Mouse (Mus musculus): ENCODE results near the gene Nfib. TPM values are rescaled to one million over a fixed set of nuclear protein-coding genes. Genes with fewer than 3 reads are reported as not detected.
"Not testable (repeated sequence)": the region's sequence is repeated elsewhere in the genome, so short reads cannot be mapped to it uniquely, and the experiment has no call there.

The Nfib gene
- polyA plus RNA-seq, 1 experiment from 2014 or later: 60.0 TPM

GRCm38 (mm10) chr4:82272099-82272498 lies 433.5 kb downstream of the Nfib start:
- WGBS: 55% methylated on average over 4 of the region's 4 CpGs
- peak overlapping the region; percentile 68 for H3K27ac ChIP-seq
- no peaks in the 10 kb centered on the region for H3K36me3 ChIP-seq
- H3K4me3 ChIP-seq: no peak overlapping the region
- H3K9me3 ChIP-seq (replicated peaks): no peaks in the 10 kb centered on the region
- no peak overlapping the region for H3K9ac ChIP-seq
- peaks cover 22% of the 10 kb centered on the region for H3K4me1 ChIP-seq (replicated peaks)
- H3K4me2 ChIP-seq: no peak overlapping the region
- H3K27me3 ChIP-seq: no peaks in the 10 kb centered on the region
- ATAC-seq (replicated peaks; ENCODE audit: insufficient number of reproducible peaks, insufficient read depth, low FRiP score, low read depth): no peak

GRCm38 (mm10) chr4:82271547-82271946 lies 434.0 kb downstream of the Nfib start:
- H3K27me3 ChIP-seq: no peaks in the 10 kb centered on the region
- no peaks in the 10 kb centered on the region for H3K36me3 ChIP-seq
- 60% methylated on average over 3 of the region's 3 CpGs for WGBS
- no peak overlapping the region for H3K9ac ChIP-seq
- no peak overlapping the region for H3K4me3 ChIP-seq
- H3K4me1 ChIP-seq (replicated peaks): peaks cover 22% of the 10 kb centered on the region
- peak overlapping the region; percentile 68 for H3K27ac ChIP-seq
- no peaks in the 10 kb centered on the region for H3K9me3 ChIP-seq (replicated peaks)
- no peak overlapping the region for H3K4me2 ChIP-seq
- ATAC-seq (replicated peaks; ENCODE audit: insufficient number of reproducible peaks, insufficient read depth, low FRiP score, low read depth): no peak

GRCm38 (mm10) chr4:82267832-82268778 lies 437.4 kb downstream of the Nfib start:
- H3K4me1 ChIP-seq (replicated peaks): peaks cover 30% of the 10 kb centered on the region
- ATAC-seq (replicated peaks; ENCODE audit: insufficient number of reproducible peaks, insufficient read depth, low FRiP score, low read depth): no peak

GRCm38 (mm10) chr4:82266066-82266619 lies 439.4 kb downstream of the Nfib start:
- Histone ChIP-seq H3K4me2 (peak overlapping the region; percentile 18; the same call in 1 of the 2 replicates), H3K9me3 (replicated peaks) (no peaks in the 10 kb centered on the region), H3K36me3 (no peaks in the 10 kb centered on the region), H3K4me3 (no peak overlapping the region), H3K9ac (no peak overlapping the region; the same call in 1 of the 2 replicates), H3K27me3 (no peaks in the 10 kb centered on the region), H3K27ac (peak overlapping the region; percentile 78), H3K4me1 (replicated peaks) (peaks cover 18% of the 10 kb centered on the region)
- 13% methylated on average over 4 of the region's 4 CpGs for WGBS
- ATAC-seq (replicated peaks; ENCODE audit: insufficient number of reproducible peaks, insufficient read depth, low FRiP score, low read depth): peak; percentile 72; the same call in 1 of the 2 replicates

More at GRCm38 (mm10) chr4:82267832-82268778, 437.4 kb downstream of the Nfib start:
- Histone ChIP-seq H3K27me3 (no peaks in the 10 kb centered on the region), H3K9me3 (replicated peaks) (no peaks in the 10 kb centered on the region), H3K4me3 (no peak overlapping the region), H3K4me2 (no peak overlapping the region), H3K9ac (no peak overlapping the region), H3K27ac (no peak overlapping the region), H3K36me3 (no peaks in the 10 kb centered on the region)
- 69% methylated on average over 14 of the region's 14 CpGs for WGBS

GRCm38 (mm10) chr4:82258545-82258944 lies 447.0 kb downstream of the Nfib start:
- H3K9ac ChIP-seq; H3K4me3 ChIP-seq; H3K27ac ChIP-seq; H3K27me3 ChIP-seq; ATAC-seq (replicated peaks; ENCODE audit: insufficient number of reproducible peaks, insufficient read depth, low FRiP score, low read depth); H3K9me3 ChIP-seq (replicated peaks); H3K4me1 ChIP-seq (replicated peaks); H3K36me3 ChIP-seq; H3K4me2 ChIP-seq: not testable (repeated sequence)
- 76% methylated on average over 1 of the region's 1 CpGs for WGBS

- 40% methylated on average over 8 of the region's 8 CpGs for WGBS
These were observed 453.5 kb downstream of the Nfib start for GRCm38 (mm10) chr4:82252054-82252453.

GRCm38 (mm10) chr4:82250355-82250659 lies 455.2 kb downstream of the Nfib start:
- Histone ChIP-seq H3K4me2 (no peak overlapping the region), H3K4me1 (replicated peaks) (peaks cover 25% of the 10 kb centered on the region), H3K4me3 (no peak overlapping the region), H3K27ac (peak overlapping the region; percentile 79), H3K27me3 (no peaks in the 10 kb centered on the region), H3K36me3 (no peaks in the 10 kb centered on the region), H3K9me3 (replicated peaks) (no peaks in the 10 kb centered on the region), H3K9ac (no peak overlapping the region)
- WGBS: 12% methylated on average over 5 of the region's 5 CpGs
- ATAC-seq (replicated peaks; ENCODE audit: insufficient number of reproducible peaks, insufficient read depth, low FRiP score, low read depth): peak; percentile 82

More at GRCm38 (mm10) chr4:82252054-82252453, 453.5 kb downstream of the Nfib start:
- Histone ChIP-seq H3K9me3 (replicated peaks) (no peaks in the 10 kb centered on the region), H3K4me2 (no peak overlapping the region), H3K36me3 (no peaks in the 10 kb centered on the region), H3K27ac (peak overlapping the region; percentile 79; the same call in 1 of the 2 replicates), H3K4me1 (replicated peaks) (peaks cover 22% of the 10 kb centered on the region), H3K4me3 (no peak overlapping the region), H3K9ac (no peak overlapping the region), H3K27me3 (no peaks in the 10 kb centered on the region)
- no peak for ATAC-seq (replicated peaks; ENCODE audit: insufficient number of reproducible peaks, insufficient read depth, low FRiP score, low read depth)

- no peak overlapping the region for H3K4me2 ChIP-seq
- H3K27ac ChIP-seq: peak overlapping the region; percentile 79
- no peaks in the 10 kb centered on the region for H3K36me3 ChIP-seq
- H3K9me3 ChIP-seq (replicated peaks): no peaks in the 10 kb centered on the region
- H3K27me3 ChIP-seq: no peaks in the 10 kb centered on the region
- peaks cover 25% of the 10 kb centered on the region for H3K4me1 ChIP-seq (replicated peaks)
- ATAC-seq (replicated peaks; ENCODE audit: insufficient number of reproducible peaks, insufficient read depth, low FRiP score, low read depth): no peak
- 56% methylated on average over 11 of the region's 11 CpGs for WGBS
- no peak overlapping the region for H3K4me3 ChIP-seq
- H3K9ac ChIP-seq: no peak overlapping the region
These were observed 455.8 kb downstream of the Nfib start for GRCm38 (mm10) chr4:82249518-82250354.

GRCm38 (mm10) chr4:82248961-82249360 lies 456.6 kb downstream of the Nfib start:
- H3K27me3 ChIP-seq: no peaks in the 10 kb centered on the region
- 72% methylated on average over 1 of the region's 1 CpGs for WGBS
- ATAC-seq (replicated peaks; ENCODE audit: insufficient number of reproducible peaks, insufficient read depth, low FRiP score, low read depth): no peak
- no peaks in the 10 kb centered on the region; the same call in 1 of the 2 replicates for H3K9me3 ChIP-seq (replicated peaks)
- H3K4me2 ChIP-seq: no peak overlapping the region
- H3K27ac ChIP-seq: peak overlapping the region; percentile 79
- H3K9ac ChIP-seq: no peak overlapping the region
- peaks cover 25% of the 10 kb centered on the region for H3K4me1 ChIP-seq (replicated peaks)
- no peaks in the 10 kb centered on the region for H3K36me3 ChIP-seq
- H3K4me3 ChIP-seq: no peak overlapping the region

- Histone ChIP-seq H3K27me3 (no peaks in the 10 kb centered on the region), H3K9me3 (replicated peaks) (no peaks in the 10 kb centered on the region; the same call in 1 of the 2 replicates), H3K4me1 (replicated peaks) (peaks cover 25% of the 10 kb centered on the region), H3K36me3 (no peaks in the 10 kb centered on the region), H3K4me2 (no peak overlapping the region), H3K9ac (no peak overlapping the region), H3K4me3 (no peak overlapping the region), H3K27ac (no peak overlapping the region)
- no peak for ATAC-seq (replicated peaks; ENCODE audit: insufficient number of reproducible peaks, insufficient read depth, low FRiP score, low read depth)
- 78% methylated on average over 5 of the region's 5 CpGs for WGBS
These were observed 457.5 kb downstream of the Nfib start for GRCm38 (mm10) chr4:82248031-82248430.

GRCm38 (mm10) chr4:82246290-82246689 lies 459.3 kb downstream of the Nfib start:
- WGBS: 55% methylated on average over 2 of the region's 2 CpGs
- H3K9me3 ChIP-seq (replicated peaks): no peaks in the 10 kb centered on the region; the same call in 1 of the 2 replicates
- no peak overlapping the region for H3K4me3 ChIP-seq
- H3K27ac ChIP-seq: peak overlapping the region; percentile 18; the same call in 1 of the 2 replicates
- ATAC-seq (replicated peaks; ENCODE audit: insufficient number of reproducible peaks, insufficient read depth, low FRiP score, low read depth): no peak
- H3K36me3 ChIP-seq: no peaks in the 10 kb centered on the region
- H3K27me3 ChIP-seq: no peaks in the 10 kb centered on the region
- H3K4me1 ChIP-seq (replicated peaks): peaks cover 17% of the 10 kb centered on the region
- H3K4me2 ChIP-seq: no peak overlapping the region
- H3K9ac ChIP-seq: no peak overlapping the region

Data from heart, embryonic 15.5 days (tissue).